Comparison of ENCODE assay signal across 9 mouse cellular contexts in the genomic region with DNA sequence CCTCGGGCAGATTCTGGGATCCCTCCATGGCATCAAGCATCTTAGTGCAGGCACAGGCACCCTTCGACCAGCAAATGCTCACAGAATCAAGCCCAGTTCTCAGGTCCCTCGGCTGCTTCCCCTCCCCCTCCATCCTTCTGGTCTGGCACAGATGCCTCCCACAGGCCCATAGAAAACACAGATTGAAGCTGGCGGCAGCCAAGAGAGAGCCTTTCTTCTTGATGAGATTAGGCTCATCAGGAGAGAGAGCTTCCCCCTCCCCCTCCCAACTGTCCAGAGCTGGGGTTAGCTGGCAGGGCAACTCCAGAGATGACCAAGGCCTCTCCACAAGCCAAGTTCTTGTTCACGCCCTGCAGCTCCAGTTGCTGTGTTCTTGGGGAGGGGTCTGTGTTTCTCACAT. TPM values are rescaled to one million over a fixed set of nuclear protein-coding genes. Genes with fewer than 3 reads are reported as not detected.
A peak's percentile ranks its signal among the peaks of the same experiment; 100 is the strongest.
DNase-seq lines count a peak whose midpoint lies in the region; ATAC-seq lines count a peak whose summit lies in the region.
"Had no signal": no experiment of that assay in that cellular context is flagged by ENCODE, and none has a peak within 500 bp of the region (broad histone marks: within the 10 kb centered on the region; RNA-seq: fewer than 3 reads in every experiment).

No protein-coding gene starts in this region.

- no peaks in the 10 kb centered on the region for H3K9me3 ChIP-seq in forebrain, embryonic 16.5 days (ENCODE audit: control insufficient read depth, low read length)
- no peaks in the 10 kb centered on the region for H3K9me3 ChIP-seq in midbrain, embryonic 12.5 days
- H3K9me3 ChIP-seq: liver, embryonic 13.5 days had no signal

- 15% methylated on average over 5 of the region's 5 CpGs for WGBS in forebrain, embryonic 16.5 days
- WGBS in midbrain, embryonic 12.5 days, result 8% methylated on average over 5 of the region's 5 CpGs

- no peaks in the 10 kb centered on the region; the same call in 1 of the 2 replicates for H3K36me3 ChIP-seq in forebrain, embryonic 16.5 days (ENCODE audit: control insufficient read depth, insufficient read depth)
- no peaks in the 10 kb centered on the region for H3K36me3 ChIP-seq in midbrain, embryonic 12.5 days
- H3K36me3 ChIP-seq: liver, embryonic 13.5 days had no signal

- DNase-seq in frontal cortex, postnatal 10 days (ENCODE audit: low spot score in 2 of 2), result peak; percentile 33 to 62
- DNase-seq in frontal cortex, postnatal 25 days (ENCODE audit: low spot score in 2 of 2), result no peak
- no peak for DNase-seq in lung, postnatal 10 days
- DNase-seq in adipocyte (ENCODE audit: low spot score), result no peak
- no peak for DNase-seq in gastrocnemius, postnatal 25 days
- DNase-seq: liver, embryonic 13.5 days had no signal

- peaks cover 2% of the 10 kb centered on the region; the same call in 1 of the 2 replicates for H3K4me1 ChIP-seq in forebrain, embryonic 16.5 days (replicated peaks; ENCODE audit: control insufficient read depth, insufficient read depth, low read length)
- peaks cover 7% of the 10 kb centered on the region for H3K4me1 ChIP-seq in midbrain, embryonic 12.5 days

- no peak overlapping the region for H3K4me3 ChIP-seq in forebrain, embryonic 16.5 days (replicated peaks; ENCODE audit: low read length)
- no peak overlapping the region for H3K4me3 ChIP-seq in midbrain, embryonic 12.5 days
- H3K4me3 ChIP-seq: liver, embryonic 13.5 days had no signal

- no peak overlapping the region for H3K9ac ChIP-seq in forebrain, embryonic 16.5 days (replicated peaks; ENCODE audit: low read depth, low read length)
- no peak overlapping the region for H3K9ac ChIP-seq in midbrain, embryonic 12.5 days (replicated peaks)
- H3K9ac ChIP-seq: liver, embryonic 13.5 days had no signal

- peak overlapping the region; percentile 42; the same call in 1 of the 2 replicates for H3K27ac ChIP-seq in forebrain, embryonic 16.5 days (ENCODE audit: low read length)
- peak overlapping the region; percentile 22 for H3K27ac ChIP-seq in midbrain, embryonic 12.5 days (replicated peaks)
- H3K27ac ChIP-seq: liver, embryonic 13.5 days had no signal

- no peak overlapping the region for H3K4me2 ChIP-seq in forebrain, embryonic 16.5 days (ENCODE audit: low read length)
- H3K4me2 ChIP-seq in midbrain, embryonic 12.5 days (replicated peaks), result no peak overlapping the region
- H3K4me2 ChIP-seq: liver, embryonic 13.5 days had no signal

- H3K27me3 ChIP-seq in forebrain, embryonic 16.5 days (replicated peaks; ENCODE audit: control insufficient read depth, insufficient read depth, low read length), result no peaks in the 10 kb centered on the region
- H3K27me3 ChIP-seq in midbrain, embryonic 12.5 days, result no peaks in the 10 kb centered on the region; the same call in 1 of the 2 replicates
- H3K27me3 ChIP-seq: liver, embryonic 13.5 days had no signal

- ATAC-seq in cerebellum, adult (ENCODE audit: insufficient number of reproducible peaks, low FRiP score, low TSS enrichment), result peak; percentile 68
- ATAC-seq in forebrain, embryonic 16.5 days, result peak; percentile 82
- ATAC-seq in midbrain, embryonic 12.5 days (ENCODE audit: low FRiP score, low read depth), result no peak

RNA-seq across cellular contexts. Expression of a gene that starts 32.3 kb away (rescaled TPM):
- polyA plus RNA-seq in forebrain, embryonic 16.5 days (2015; fragmentation: Nextera tagmentation; extraction: Ambion mirVana), result 5.6 and 7.6 TPM in 2 replicates
- 2.6 and 2.8 TPM in 2 replicates for polyA plus RNA-seq in midbrain, embryonic 12.5 days (2016; fragmentation: Nextera tagmentation; extraction: Ambion mirVana)
- under 1 TPM in 1 of 2 experiments, not detected in 1; 0.20 TPM for total RNA-seq in gastrocnemius, postnatal 25 days (2021)

RNA-seq across cellular contexts. Expression of a gene that starts 33.7 kb away (rescaled TPM):
- 0.85 and 1.4 TPM in 2 replicates for polyA plus RNA-seq in forebrain, embryonic 16.5 days (2015; fragmentation: Nextera tagmentation; extraction: Ambion mirVana)
- polyA plus RNA-seq in midbrain, embryonic 12.5 days (2016; fragmentation: Nextera tagmentation; extraction: Ambion mirVana), result 0.52 and 1.4 TPM in 2 replicates
- total RNA-seq in gastrocnemius, postnatal 25 days (2021), result 1 to 10 TPM in 1 of 2 experiments, under 1 TPM in 1; 0.46 to 1.4 TPM

Comparison
In these comparisons a context has a peak if more than half of its experiments do, and no peak if none do; other contexts are left out.
1. DNase-seq: peak in frontal cortex, postnatal 10 days (2 of 2); none in frontal cortex, postnatal 25 days (0 of 2), lung, postnatal 10 days (single experiment), adipocyte (single experiment) and gastrocnemius, postnatal 25 days (single experiment).